ENCODE assay signal across 14 mouse cellular contexts in the genomic region with DNA sequence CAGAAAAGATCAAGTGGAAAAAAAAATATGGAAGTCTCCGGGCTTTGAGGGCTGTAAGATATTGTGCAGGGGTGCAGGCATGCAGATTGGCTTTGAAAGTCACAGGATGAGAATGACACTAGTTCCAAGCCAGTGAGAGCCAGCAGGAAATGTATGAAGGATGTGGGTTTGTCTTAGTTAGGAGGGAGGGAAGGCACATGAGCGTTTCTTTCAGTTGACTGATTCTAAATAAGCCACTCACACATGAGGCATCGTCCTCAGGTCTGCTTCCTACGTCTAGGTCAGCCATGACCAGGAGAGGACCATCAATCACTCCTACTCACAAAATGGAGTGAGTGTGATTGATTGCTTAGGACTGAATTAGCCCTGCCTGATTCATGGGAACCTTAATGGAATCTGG.
DNase-seq lines count a peak whose midpoint lies in the region; ATAC-seq lines count a peak whose summit lies in the region.
"Had no signal": no experiment of that assay in that cellular context is flagged by ENCODE, and none has a peak within 500 bp of the region (broad histone marks: within the 10 kb centered on the region; RNA-seq: fewer than 3 reads in every experiment).

No protein-coding gene starts in this region.

- H3K36me3 ChIP-seq in heart, embryonic 11.5 days (ENCODE audit: control insufficient read depth, insufficient read depth, low read length), result no peaks in the 10 kb centered on the region
- H3K36me3 ChIP-seq in kidney, embryonic 16.5 days (ENCODE audit: insufficient read depth, low read length), result no peaks in the 10 kb centered on the region
- no peaks in the 10 kb centered on the region for H3K36me3 ChIP-seq in forebrain, embryonic 12.5 days (replicated peaks)
- H3K36me3 ChIP-seq: lung, embryonic 15.5 days had no signal

- no peak for ATAC-seq in heart, embryonic 11.5 days (replicated peaks; ENCODE audit: insufficient number of reproducible peaks, low FRiP score, low TSS enrichment)
- ATAC-seq in kidney, embryonic 16.5 days (ENCODE audit: low FRiP score, low TSS enrichment), result peak; percentile 82; the same call in 1 of the 2 replicates
- peak; percentile 23; the same call in 1 of the 2 replicates for ATAC-seq in neutrophil, adult 5-6 weeks (ENCODE audit: extremely low read depth, insufficient number of reproducible peaks, low FRiP score, poor library complexity, severe bottlenecking)
- no peak for ATAC-seq in forebrain, embryonic 12.5 days (ENCODE audit: low FRiP score)

- no peak for DNase-seq in heart, postnatal 36 days
- no peak for DNase-seq in kidney, postnatal 10 days
- DNase-seq in embryo, embryonic 9.5 days (ENCODE audit: extremely low spot score), result peak; percentile 28
- DNase-seq in gastrocnemius, postnatal 10 days, result no peak
- DNase-seq: adrenal gland, adult 8-10 months; cerebellum, adult 9-10 months; thymus, postnatal 25 days had no signal

- H3K27me3 ChIP-seq in heart, embryonic 11.5 days (ENCODE audit: control insufficient read depth, insufficient read depth, low read length), result no peaks in the 10 kb centered on the region
- H3K27me3 ChIP-seq in kidney, embryonic 16.5 days (ENCODE audit: insufficient read depth, low read length), result no peaks in the 10 kb centered on the region
- H3K27me3 ChIP-seq in forebrain, embryonic 12.5 days, result no peaks in the 10 kb centered on the region
- H3K27me3 ChIP-seq: lung, embryonic 15.5 days; megakaryocyte, embryonic 14.5 days had no signal

- WGBS in heart, embryonic 11.5 days (ENCODE audit: insufficient replicate concordance), result 36% methylated on average over 4 of the region's 4 CpGs
- 8% methylated on average over 4 of the region's 4 CpGs for WGBS in kidney, embryonic 16.5 days
- 56% methylated on average over 4 of the region's 4 CpGs for WGBS in forebrain, embryonic 12.5 days

- intact Hi-C loops in heart, postnatal 36 days (cut with DNase I), result no loop called here

- H3K4me1 ChIP-seq in heart, embryonic 11.5 days (ENCODE audit: control insufficient read depth, insufficient read depth, low read length), result peaks cover 7% of the 10 kb centered on the region
- H3K4me1 ChIP-seq in kidney, embryonic 16.5 days (ENCODE audit: insufficient read depth, low read length), result peaks cover 10% of the 10 kb centered on the region; the same call in 1 of the 2 replicates
- peaks cover 7% of the 10 kb centered on the region for H3K4me1 ChIP-seq in forebrain, embryonic 12.5 days

- H3K9ac ChIP-seq in heart, embryonic 11.5 days (ENCODE audit: low read depth, low read length), result no peak overlapping the region
- H3K9ac ChIP-seq in kidney, embryonic 16.5 days (replicated peaks; ENCODE audit: low read length), result no peak overlapping the region
- H3K9ac ChIP-seq in forebrain, embryonic 12.5 days, result no peak overlapping the region
- H3K9ac ChIP-seq: lung, embryonic 15.5 days had no signal

- no peaks in the 10 kb centered on the region for H3K9me3 ChIP-seq in heart, embryonic 11.5 days (replicated peaks; ENCODE audit: control insufficient read depth, low read length)
- H3K9me3 ChIP-seq in kidney, embryonic 16.5 days (ENCODE audit: low read length), result no peaks in the 10 kb centered on the region
- no peaks in the 10 kb centered on the region for H3K9me3 ChIP-seq in forebrain, embryonic 12.5 days
- H3K9me3 ChIP-seq: lung, embryonic 15.5 days; megakaryocyte, embryonic 14.5 days had no signal

- H3K4me2 ChIP-seq in heart, embryonic 11.5 days, result peak overlapping the region; percentile 39; the same call in 1 of the 2 replicates
- no peak overlapping the region for H3K4me2 ChIP-seq in kidney, embryonic 16.5 days (replicated peaks; ENCODE audit: low read depth, low read length)
- no peak overlapping the region for H3K4me2 ChIP-seq in forebrain, embryonic 12.5 days
- H3K4me2 ChIP-seq: lung, embryonic 15.5 days had no signal

- H3K4me3 ChIP-seq in heart, embryonic 11.5 days (ENCODE audit: low read depth, low read length), result no peak overlapping the region
- H3K4me3 ChIP-seq in kidney, embryonic 16.5 days (ENCODE audit: low read length), result no peak overlapping the region
- H3K4me3 ChIP-seq in forebrain, embryonic 12.5 days (replicated peaks), result no peak overlapping the region
- H3K4me3 ChIP-seq: left cerebral cortex, adult 2 months; lung, embryonic 15.5 days; megakaryocyte, embryonic 14.5 days had no signal

- 0 out of 2 replicates have a peak overlapping the region, but pooled peaks have one; percentile 41 for H3K27ac ChIP-seq in heart, embryonic 11.5 days (ENCODE audit: low read depth, low read length)
- no peak overlapping the region for H3K27ac ChIP-seq in kidney, embryonic 16.5 days (ENCODE audit: low read length)
- H3K27ac ChIP-seq in forebrain, embryonic 12.5 days, result no peak overlapping the region
- H3K27ac ChIP-seq: left cerebral cortex, adult 2 months; lung, embryonic 15.5 days had no signal

Comparison
In these comparisons a context has a peak if more than half of its experiments do, and no peak if none do; other contexts are left out.
1. ATAC-seq: peak in kidney, embryonic 16.5 days (single experiment) and neutrophil, adult 5-6 weeks (single experiment); none in heart, embryonic 11.5 days (single experiment) and forebrain, embryonic 12.5 days (single experiment).